Mouse (Mus musculus) cerebellum, adult 9-10 months (tissue): ENCODE results near the gene Otulin.

Experiments used
- DNase-seq: peaks from one replicate; pipeline ENCODE4 v3.0.0; 2022

Otulin gene

GRCm38 (mm10) chr15:27630601-27631383, at the start of gene Otulin:
TSS of gene Otulin (minus strand) at chr15:27630693.
- DNase-seq = peak; percentile 98

GRCm38 (mm10) chr15:27678511-27678910, 48.0 kb upstream of the Otulin start:
- no peak for DNase-seq

DNA sequence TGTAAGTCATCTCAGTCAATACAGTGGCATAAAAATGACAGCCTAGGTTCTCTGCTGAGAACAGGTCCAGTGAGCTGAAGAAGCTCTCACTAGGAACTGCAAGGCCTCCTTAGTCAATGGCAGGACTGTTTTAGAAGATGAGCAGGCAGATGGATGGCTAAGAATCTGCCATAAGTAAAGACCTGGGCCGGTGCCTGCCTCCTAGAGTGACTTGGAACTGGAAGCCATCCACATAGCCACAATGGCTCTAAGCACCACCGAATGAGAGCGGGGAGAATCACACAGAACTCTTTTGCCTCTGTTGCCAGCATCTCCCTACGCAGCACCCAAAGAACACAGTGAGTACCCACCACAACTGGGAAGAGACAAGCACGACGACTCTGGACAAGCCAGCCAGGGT, 47.3 kb upstream of the Otulin start:
- DNase-seq = peak; percentile 40

DNA sequence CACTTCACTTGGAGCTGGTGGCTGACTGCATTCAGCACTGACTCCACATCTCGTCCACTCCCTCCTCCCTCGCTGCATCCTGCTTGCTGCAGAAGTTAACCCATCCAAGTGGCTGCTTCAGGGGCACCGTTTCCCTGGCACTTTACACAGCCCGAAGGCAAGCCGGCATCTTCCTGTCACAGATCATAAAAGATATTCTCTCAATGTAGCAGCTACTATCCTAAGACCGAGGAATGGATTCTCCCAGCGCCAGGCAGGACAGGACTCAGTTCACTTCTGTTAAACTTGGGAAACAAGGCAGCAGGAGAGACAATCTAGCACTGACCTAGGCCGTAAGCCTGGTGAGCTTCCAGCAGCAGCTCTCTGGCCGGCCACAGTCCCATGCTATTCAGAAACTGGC, 45.7 kb upstream of the Otulin start:
- no peak for DNase-seq

GRCm38 (mm10) chr15:27675122-27675521, 44.6 kb upstream of the Otulin start:
- no peak for DNase-seq

DNA sequence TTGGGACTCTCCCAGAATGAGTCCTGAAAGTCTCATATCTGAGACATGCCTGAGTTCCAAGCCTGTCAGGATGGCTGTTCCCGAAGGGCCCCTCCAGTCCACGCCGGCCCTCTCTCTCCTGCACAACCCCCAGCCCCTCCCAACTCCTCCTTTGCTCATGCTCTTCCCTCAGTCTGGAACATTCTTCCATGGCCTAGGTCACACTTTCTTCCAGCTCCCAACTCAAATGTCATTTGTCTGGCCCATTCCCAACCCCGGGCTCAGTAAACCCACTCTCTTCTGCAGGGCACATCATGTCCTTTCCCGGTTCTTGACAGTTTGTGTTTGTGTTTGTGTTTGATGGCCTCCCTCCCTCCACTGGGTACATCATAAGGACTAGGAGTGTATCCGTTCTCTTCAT, 43.5 kb upstream of the Otulin start:
- DNase-seq = no peak

- DNase-seq = no peak
Measured at GRCm38 (mm10) chr15:27673151-27673550, 42.7 kb upstream of the Otulin start.

DNA sequence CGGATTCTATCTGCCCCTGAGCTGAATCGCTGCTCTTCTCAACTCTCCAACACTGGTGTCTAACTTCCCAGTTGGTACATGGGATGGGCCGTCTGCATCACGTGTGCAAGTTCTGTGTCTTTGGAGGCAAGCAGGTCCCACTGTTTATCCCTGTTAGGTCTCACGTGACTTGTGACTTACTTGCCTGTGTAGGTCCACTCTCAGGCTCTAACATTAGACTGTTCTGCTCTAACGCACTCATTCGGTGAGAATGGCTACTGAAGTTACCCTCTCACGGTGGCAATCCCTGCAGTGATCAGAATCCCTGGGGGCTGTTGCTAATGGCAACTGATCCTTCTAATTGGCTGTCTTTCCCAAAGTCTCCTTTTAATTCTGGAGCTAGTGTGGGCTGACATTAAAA, 41.8 kb upstream of the Otulin start:
- no peak for DNase-seq

DNA sequence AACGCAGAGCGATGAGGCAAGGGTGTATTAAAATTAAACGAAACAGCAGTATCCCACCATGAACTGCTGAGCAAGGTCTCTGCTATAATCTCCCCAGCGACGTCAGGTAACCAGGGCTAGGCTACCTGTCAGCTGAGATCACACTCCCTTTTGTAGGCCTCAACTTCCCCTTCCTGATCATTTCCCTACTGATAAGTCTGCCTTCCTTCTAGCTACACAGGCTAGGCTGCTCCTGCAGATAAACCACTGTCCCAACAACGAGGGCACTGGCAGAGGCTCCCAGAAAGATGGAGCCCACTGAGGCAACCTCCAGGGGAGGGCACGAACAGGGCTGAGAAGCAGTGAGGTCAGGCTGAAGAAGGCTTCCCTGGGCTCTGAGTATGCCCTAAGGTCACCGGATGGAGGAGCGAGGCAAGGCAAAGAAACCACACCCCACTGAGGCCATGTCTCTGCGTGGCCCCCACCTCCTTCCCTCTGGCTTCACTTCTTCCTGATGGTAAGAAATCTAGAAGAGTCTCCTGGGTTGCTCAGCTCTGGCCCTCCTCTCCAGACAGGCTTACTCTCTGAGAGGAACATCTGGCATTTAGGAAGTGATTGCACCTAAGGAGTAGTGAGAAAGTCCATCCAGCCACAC, 41.2 kb upstream of the Otulin start:
- no peak for DNase-seq

DNA sequence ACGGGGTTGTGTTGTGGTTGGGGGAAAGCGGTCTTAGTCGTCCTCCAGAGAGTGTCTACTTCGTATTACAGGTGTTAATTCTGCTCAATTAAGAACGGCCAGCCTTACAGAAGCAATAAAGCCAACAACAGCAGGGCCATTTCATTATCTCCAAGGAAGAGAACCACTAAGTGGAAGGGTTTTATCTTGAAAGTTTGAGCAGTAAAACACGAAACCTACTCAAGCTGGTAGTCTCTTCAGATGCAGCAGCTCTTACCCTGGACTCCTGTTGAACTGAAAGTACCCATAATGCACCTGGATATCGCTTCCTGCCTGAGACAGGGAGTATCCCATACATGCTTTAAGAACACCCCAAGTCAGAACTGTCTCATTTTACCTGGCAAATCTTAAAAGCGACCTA, 40.2 kb upstream of the Otulin start:
- DNase-seq = no peak

- no peak for DNase-seq
Measured at GRCm38 (mm10) chr15:27669931-27670411, 39.5 kb upstream of the Otulin start.

DNA sequence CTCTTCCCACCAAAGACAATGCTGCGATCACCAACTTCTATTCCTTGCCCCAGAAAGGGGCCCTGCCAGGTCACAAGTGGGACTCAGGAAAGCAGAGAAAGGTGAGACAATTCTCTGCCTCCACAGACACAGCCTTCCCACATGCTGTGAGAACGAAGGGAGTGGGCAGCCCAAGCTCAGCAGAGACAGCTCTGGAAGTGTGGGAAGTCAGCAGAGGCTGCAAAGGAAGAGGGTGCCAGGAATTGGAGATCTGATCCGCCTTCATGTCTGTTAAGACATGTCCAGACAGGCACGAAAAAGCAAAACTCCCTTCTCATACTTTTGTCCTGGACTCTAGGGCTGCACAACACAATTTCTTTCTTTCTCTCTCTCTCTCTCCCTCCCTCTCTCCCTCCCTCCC, 38.8 kb upstream of the Otulin start:
- no peak for DNase-seq

GRCm38 (mm10) chr15:27668557-27668956, 38.1 kb upstream of the Otulin start:
- DNase-seq = no peak

- DNase-seq = no peak
Measured at GRCm38 (mm10) chr15:27668001-27668461, 37.5 kb upstream of the Otulin start.

- DNase-seq = no peak
Measured at GRCm38 (mm10) chr15:27666911-27667539, 36.5 kb upstream of the Otulin start.

DNA sequence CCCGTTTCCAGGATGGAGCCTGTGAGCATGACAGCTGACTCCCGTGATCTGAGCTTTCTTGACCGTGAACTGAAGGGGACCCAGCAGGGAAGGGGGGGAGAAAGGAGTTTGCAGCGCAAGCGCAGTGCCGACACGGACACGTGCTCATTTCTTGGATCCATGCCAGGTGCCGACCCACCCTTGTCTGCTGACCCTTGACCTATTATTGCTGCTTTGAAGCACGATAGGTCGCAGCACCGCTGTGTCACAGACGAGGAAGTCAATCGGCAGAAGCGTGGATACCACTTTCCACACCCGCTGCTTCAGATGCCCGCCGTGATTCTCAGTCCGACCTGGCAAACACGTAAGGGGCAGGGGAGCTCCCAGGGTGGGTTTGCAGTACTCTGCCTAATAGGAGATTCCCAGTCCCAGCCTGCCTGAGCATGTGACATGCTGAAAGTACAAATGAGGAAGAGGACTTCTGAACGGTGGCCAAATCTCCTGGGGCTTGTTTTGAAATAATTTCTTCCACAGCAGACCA, 35.0 kb upstream of the Otulin start:
- peak; percentile 79 for DNase-seq

- DNase-seq = no peak
Measured at GRCm38 (mm10) chr15:27664126-27664525, 33.6 kb upstream of the Otulin start.

DNA sequence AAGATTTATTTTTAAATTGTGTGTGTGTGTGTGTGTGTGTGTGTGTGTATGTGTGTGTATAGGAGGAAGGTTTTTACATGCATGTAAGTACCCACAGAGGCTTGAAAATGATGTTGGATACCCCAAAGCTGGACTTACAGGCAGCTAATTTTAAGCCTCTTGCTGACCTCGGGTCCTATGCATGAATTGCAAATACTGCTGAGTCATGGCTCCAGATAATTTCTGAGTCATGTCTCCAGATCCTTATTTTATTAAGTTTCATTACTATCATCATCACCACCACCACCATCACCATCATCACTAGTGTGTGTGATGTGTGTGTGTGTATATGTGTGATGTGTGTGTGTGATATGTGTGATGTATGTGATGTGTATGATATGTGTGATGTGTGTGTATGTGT, 32.2 kb upstream of the Otulin start:
- DNase-seq = no peak

GRCm38 (mm10) chr15:27661696-27662095, 31.2 kb upstream of the Otulin start:
- no peak for DNase-seq

GRCm38 (mm10) chr15:27659592-27660244, 29.2 kb upstream of the Otulin start:
- DNase-seq = peak; percentile 85

DNA sequence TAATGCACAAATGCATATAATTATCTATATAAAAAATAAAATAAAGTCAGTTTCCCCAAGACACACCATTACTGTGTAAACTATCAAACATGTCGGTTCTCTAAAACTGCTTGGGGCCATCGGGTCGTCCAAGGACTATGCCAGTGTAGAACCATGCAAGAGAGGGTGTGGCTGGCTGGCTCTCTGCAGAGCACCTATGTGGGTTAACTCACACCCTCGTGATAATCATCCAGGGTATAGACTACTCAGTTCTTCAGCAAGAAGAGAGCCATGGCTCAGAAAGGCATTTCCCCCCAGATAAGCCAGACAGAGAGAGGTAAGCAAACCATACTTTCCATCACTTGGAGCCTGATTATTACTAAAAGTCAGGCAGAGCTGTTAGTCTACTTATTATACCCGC, 28.6 kb upstream of the Otulin start:
- no peak for DNase-seq

DNA sequence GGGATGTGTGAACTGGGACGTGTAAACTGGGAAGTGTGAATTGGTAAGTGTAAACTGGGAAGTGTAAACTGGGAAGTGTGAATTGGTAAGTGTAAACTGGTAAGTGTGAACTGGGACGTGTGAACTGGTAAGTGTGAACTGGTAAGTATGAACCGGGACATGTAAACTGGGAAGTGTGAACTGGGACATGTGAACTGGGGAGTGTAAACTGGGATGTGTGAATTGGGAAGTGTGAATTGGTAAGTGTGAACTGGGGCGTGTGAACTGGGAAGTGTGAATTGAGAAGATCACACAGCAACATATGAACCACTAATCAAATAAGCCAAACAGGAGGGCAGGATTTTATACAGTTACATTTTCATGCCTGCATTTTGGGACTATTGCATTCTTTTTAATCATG, 27.9 kb upstream of the Otulin start:
- DNase-seq = no peak

GRCm38 (mm10) chr15:27657866-27658265, 27.4 kb upstream of the Otulin start:
- DNase-seq = no peak
